Comparison of ENCODE assay signal across 8 mouse cellular contexts in the genomic region with DNA sequence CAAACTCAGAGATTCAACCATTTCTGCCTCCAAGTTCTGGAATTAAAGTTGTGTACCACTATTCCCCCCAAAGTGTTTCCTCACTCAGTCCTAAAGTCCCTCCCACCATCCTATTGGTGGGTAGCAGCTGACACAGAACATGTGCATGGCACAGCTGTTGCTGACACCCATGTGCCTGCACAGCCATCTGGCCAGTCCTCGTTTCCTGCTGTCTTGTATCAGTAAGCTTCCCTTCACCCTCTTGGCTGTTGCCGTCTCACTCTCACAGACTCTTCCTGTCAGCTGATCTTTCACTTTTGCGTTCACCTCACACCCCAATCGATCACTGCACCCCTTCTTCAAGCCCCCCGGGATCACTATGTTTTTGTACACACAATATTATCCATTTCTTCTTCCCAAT. TPM values are rescaled to one million over a fixed set of nuclear protein-coding genes. Genes with fewer than 3 reads are reported as not detected.
DNase-seq lines count a peak whose midpoint lies in the region; ATAC-seq and TF ChIP-seq lines count a peak whose summit lies in the region.

No protein-coding gene starts in this region.

- 42% methylated on average over 5 of the region's 5 CpGs for WGBS in lung, postnatal 0 days

- TF ChIP-seq CTCF in lung, postnatal 0 days (IDR thresholded peaks at IDR 0.05): no peak

- peak; percentile 59 for ATAC-seq in lung, postnatal 0 days
- no peak for ATAC-seq in erythroblast, adult 5-6 weeks (replicated peaks; ENCODE audit: low FRiP score, poor library complexity, severe bottlenecking)

- intact Hi-C loops in heart, postnatal 10 days (cut with DNase I): no loop called here
- intact Hi-C loops in heart, postnatal 25 days (cut with DNase I): no loop called here

- no peaks in the 10 kb centered on the region for H3K27me3 ChIP-seq in lung, postnatal 0 days (replicated peaks; ENCODE audit: insufficient read depth, low read length)

- peaks cover 22% of the 10 kb centered on the region; the same call in 1 of the 2 replicates for H3K4me1 ChIP-seq in lung, postnatal 0 days (ENCODE audit: insufficient read depth, low read depth, low read length)

- H3K36me3 ChIP-seq in lung, postnatal 0 days (ENCODE audit: insufficient read depth, low read length): peaks cover 9% of the 10 kb centered on the region; the same call in 1 of the 2 replicates

- H3K27ac ChIP-seq in lung, postnatal 0 days (ENCODE audit: low read length): 0 out of 2 replicates have a peak overlapping the region, but pooled peaks have one; percentile 20

- no peak overlapping the region for H3K9ac ChIP-seq in lung, postnatal 0 days (replicated peaks; ENCODE audit: low read depth)

- peak; percentile 24 to 27 for DNase-seq in heart, postnatal 10 days
- DNase-seq in heart, postnatal 25 days (ENCODE audit: low spot score): no peak
- DNase-seq in MN1 (ENCODE audit: low spot score): peak; percentile 51
- peak; percentile 82 for DNase-seq in layer of hippocampus, adult 11-12 months (ENCODE audit: low spot score)
- DNase-seq in lung, postnatal 0 days (ENCODE audit: low spot score): peak; percentile 81
- peak; percentile 86 for DNase-seq in thymus, postnatal 0 days (ENCODE audit: low spot score)
- no peak for DNase-seq in yolk sac, embryonic 10.5 days (ENCODE audit: low spot score)

- H3K4me2 ChIP-seq in lung, postnatal 0 days (replicated peaks; ENCODE audit: low read depth, low read length): no peak overlapping the region

- TF ChIP-seq EP300 in lung, postnatal 0 days (IDR thresholded peaks at IDR 0.05): peak; percentile 26; the same call in 1 of the 2 replicates

- no peak overlapping the region for H3K4me3 ChIP-seq in lung, postnatal 0 days (ENCODE audit: low read depth, low read length)

- no peaks in the 10 kb centered on the region for H3K9me3 ChIP-seq in lung, postnatal 0 days (ENCODE audit: low read length)

RNA-seq across cellular contexts. Expression of a gene that starts 12.5 kb away (rescaled TPM):
- 10 to 100 TPM; 20.3 to 24.3 TPM for total RNA-seq in heart, postnatal 10 days (2021)
- total RNA-seq in heart, postnatal 25 days (2021): 10 to 100 TPM; 10.8 to 11.1 TPM
- 9.9 and 10.1 TPM in 2 replicates for polyA plus RNA-seq in lung, postnatal 0 days (2015; fragmentation: Nextera tagmentation; extraction: Ambion mirVana)
- 16.7 and 18.4 TPM in 2 replicates for polyA plus RNA-seq in thymus, postnatal 0 days (2015; fragmentation: Nextera tagmentation; extraction: Ambion mirVana)
- total RNA-seq in erythroblast, adult 5-6 weeks (2015; ENCODE audit: low replicate concordance): 5.9 and 6.5 TPM in 2 replicates
- total RNA-seq in erythroblast, adult 5-6 weeks (2017; ENCODE audit: low replicate concordance): 4.3 and 6.4 TPM in 2 replicates

RNA-seq across cellular contexts. Expression of a gene that starts 14.7 kb away (rescaled TPM):
- 100 to 1,000 TPM; 140 to 142 TPM for total RNA-seq in heart, postnatal 10 days (2021)
- total RNA-seq in heart, postnatal 25 days (2021): 100 to 1,000 TPM; 119 to 129 TPM
- 170 and 185 TPM in 2 replicates for polyA plus RNA-seq in lung, postnatal 0 days (2015; fragmentation: Nextera tagmentation; extraction: Ambion mirVana)
- polyA plus RNA-seq in thymus, postnatal 0 days (2015; fragmentation: Nextera tagmentation; extraction: Ambion mirVana): 310 and 313 TPM in 2 replicates
- 76.9 and 89.3 TPM in 2 replicates for total RNA-seq in erythroblast, adult 5-6 weeks (2015; ENCODE audit: low replicate concordance)
- total RNA-seq in erythroblast, adult 5-6 weeks (2017; ENCODE audit: low replicate concordance): 102 and 150 TPM in 2 replicates

RNA-seq across cellular contexts. Expression of a gene that starts 53.2 kb away (rescaled TPM):
- 10 to 100 TPM; 35.6 to 41.1 TPM for total RNA-seq in heart, postnatal 10 days (2021)
- total RNA-seq in heart, postnatal 25 days (2021): 10 to 100 TPM; 25.3 to 27.0 TPM
- 13.6 and 15.6 TPM in 2 replicates for polyA plus RNA-seq in lung, postnatal 0 days (2015; fragmentation: Nextera tagmentation; extraction: Ambion mirVana)
- 18.4 and 21.6 TPM in 2 replicates for polyA plus RNA-seq in thymus, postnatal 0 days (2015; fragmentation: Nextera tagmentation; extraction: Ambion mirVana)
- total RNA-seq in erythroblast, adult 5-6 weeks (2015; ENCODE audit: low replicate concordance): 8.6 and 14.4 TPM in 2 replicates
- 7.8 and 21.9 TPM in 2 replicates for total RNA-seq in erythroblast, adult 5-6 weeks (2017; ENCODE audit: low replicate concordance)

Comparison
In these comparisons a context has a peak if more than half of its experiments do, and no peak if none do; other contexts are left out.
1. DNase-seq: peak in heart, postnatal 10 days (2 of 2), MN1 (single experiment), layer of hippocampus, adult 11-12 months (single experiment), lung, postnatal 0 days (single experiment) and thymus, postnatal 0 days (single experiment); none in heart, postnatal 25 days (single experiment) and yolk sac, embryonic 10.5 days (single experiment).